Mouse (Mus musculus) kidney, embryonic 14.5 days (tissue): ENCODE measurements around the gene Arhgef3. TPM values are rescaled to one million over a fixed set of nuclear protein-coding genes. Genes with fewer than 3 reads are reported as not detected.

Experiments
- ATAC-seq: fragments of 200-750 bp; cut with Nextera tagmentation; 2 replicates; pipeline ENCODE4 v1.8.0; 2017; ENCODE audit warnings: moderate number of reproducible peaks, mild to moderate bottlenecking, moderate TSS enrichment, moderate library complexity; ENCODE audit not compliant: low FRiP score, low TSS enrichment
- H3K27ac ChIP-seq: fragments of 300-500 bp; sonication (generic); 2 replicates; pipeline ENCODE4 v1.5.1; 2014; ENCODE audit warnings: low read depth, mild to moderate bottlenecking, low read length, moderate library complexity, mixed read lengths
- H3K27me3 ChIP-seq: fragments of 300-500 bp; sonication (generic); 2 replicates; pipeline ENCODE4 v1.6.1; 2014; ENCODE audit warnings: mild to moderate bottlenecking, low read length; ENCODE audit not compliant: control insufficient read depth, insufficient read depth
- H3K36me3 ChIP-seq: fragments of 300-500 bp; sonication (generic); 2 replicates; pipeline ENCODE4 v1.6.1; 2014; ENCODE audit warnings: low read length, mixed read lengths; ENCODE audit not compliant: control insufficient read depth, insufficient read depth
- H3K4me1 ChIP-seq: fragments of 300-500 bp; sonication (generic); 2 replicates; pipeline ENCODE4 v1.6.1; 2014; ENCODE audit warnings: low read length, mixed read lengths; ENCODE audit not compliant: control insufficient read depth, insufficient read depth
- H3K4me2 ChIP-seq: fragments of 300-500 bp; sonication (generic); replicated peaks from 2 replicates; pipeline ENCODE4 v1.6.1; 2014; ENCODE audit warnings: low read depth, mild to moderate bottlenecking, low read length
- H3K4me3 ChIP-seq: fragments of 300-500 bp; sonication (generic); 2 replicates; pipeline ENCODE4 v1.5.1; 2014; ENCODE audit warnings: mild to moderate bottlenecking, low read length
- H3K9ac ChIP-seq: fragments of 300-500 bp; sonication (generic); 2 replicates; pipeline ENCODE4 v1.6.1; 2014; ENCODE audit warnings: low read depth, mild to moderate bottlenecking, low read length, moderate library complexity
- H3K9me3 ChIP-seq: fragments of 300-500 bp; sonication (generic); 2 replicates; pipeline ENCODE4 v1.6.1; 2016; ENCODE audit warnings: low read length; ENCODE audit not compliant: control insufficient read depth
- WGBS: fragments of 180-500 bp; shearing (Covaris S2); extraction: QIAGEN DNeasy Blood & Tissue Kit; methylation state at CpG from one replicate; pipeline ENCODE4 v1.1.7; 2014; 5-methylcytosine and 5-hydroxymethylcytosine counted together
- polyA plus RNA-seq: library from polyadenylated mRNA; unstranded; fragments of >200 nt; fragmentation: Nextera tagmentation; extraction: Ambion mirVana; gene quantifications from 2 replicates; pipeline ENCODE4 v1.2.1, GENCODE M21; 2014

Gene Arhgef3
- polyA plus RNA-seq, 1 experiment from 2014 or later = 15.0 TPM

DNA sequence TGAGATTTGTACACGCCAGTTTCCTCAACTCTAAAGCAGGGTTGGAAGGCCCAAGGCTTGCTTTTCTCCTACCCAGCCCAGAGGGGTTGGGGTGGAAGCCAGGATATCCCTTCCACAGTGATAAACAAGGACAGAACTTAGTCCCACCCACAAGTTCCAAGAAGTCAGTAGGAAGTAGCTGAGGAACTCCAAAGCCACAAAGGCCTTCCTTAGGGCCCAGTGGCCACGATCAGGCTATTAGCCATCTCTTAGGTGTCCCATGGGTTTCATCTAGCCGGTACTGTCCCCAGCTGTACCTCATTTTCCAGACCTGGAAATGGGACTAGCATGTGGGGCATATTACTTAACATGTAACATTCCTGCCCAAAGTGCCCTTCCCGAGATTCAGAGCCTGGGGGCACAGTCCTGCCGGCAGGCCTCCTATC lies 236.4 kb downstream of the Arhgef3 start:
- 55% methylated on average over 5 of the region's 5 CpGs for WGBS
- H3K4me1 ChIP-seq = peaks cover 9% of the 10 kb centered on the region
- no peak for ATAC-seq
- H3K36me3 ChIP-seq = no peaks in the 10 kb centered on the region
- no peak overlapping the region for H3K9ac ChIP-seq
- H3K4me3 ChIP-seq = no peak overlapping the region
- peak overlapping the region; percentile 84 for H3K27ac ChIP-seq
- no peaks in the 10 kb centered on the region for H3K27me3 ChIP-seq
- no peaks in the 10 kb centered on the region for H3K9me3 ChIP-seq
- no peak overlapping the region for H3K4me2 ChIP-seq

GRCm38 (mm10) chr14:27351476-27352079 lies 236.9 kb downstream of the Arhgef3 start:
- Histone ChIP-seq H3K36me3 (no peaks in the 10 kb centered on the region), H3K27ac (peak overlapping the region; percentile 84), H3K9me3 (no peaks in the 10 kb centered on the region), H3K9ac (no peak overlapping the region), H3K27me3 (no peaks in the 10 kb centered on the region), H3K4me1 (peaks cover 9% of the 10 kb centered on the region), H3K4me2 (no peak overlapping the region; the same call in 1 of the 2 replicates), H3K4me3 (no peak overlapping the region)
- 48% methylated on average over 4 of the region's 4 CpGs for WGBS
- ATAC-seq = peak; percentile 78

- H3K9ac ChIP-seq = no peak overlapping the region
- no peak for ATAC-seq
- peaks cover 9% of the 10 kb centered on the region for H3K4me1 ChIP-seq
These were observed 237.8 kb downstream of the Arhgef3 start for GRCm38 (mm10) chr14:27352470-27352869.

DNA sequence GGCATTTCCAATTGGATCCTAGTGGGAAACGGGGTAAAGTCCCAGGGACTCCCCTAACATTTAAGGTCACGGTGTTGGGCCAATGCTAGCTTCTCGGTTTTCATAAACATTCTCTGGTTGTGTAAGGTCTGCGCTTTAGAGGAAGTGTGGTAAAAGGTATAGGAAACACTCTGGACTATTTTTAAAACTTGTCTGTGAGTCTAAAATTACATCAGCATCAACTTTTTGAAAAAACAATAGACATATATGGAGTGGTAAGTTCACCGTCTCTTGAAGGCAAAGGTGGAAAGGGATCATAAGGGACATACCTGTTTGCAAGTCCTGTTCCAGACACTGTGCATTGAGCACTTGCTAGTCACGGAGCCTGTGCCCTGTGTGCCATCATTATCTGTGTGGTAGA lies 240.5 kb downstream of the Arhgef3 start:
- Histone ChIP-seq H3K4me2 (no peak overlapping the region), H3K36me3 (no peaks in the 10 kb centered on the region), H3K27ac (no peak overlapping the region), H3K4me3 (no peak overlapping the region), H3K9me3 (no peaks in the 10 kb centered on the region), H3K9ac (no peak overlapping the region), H3K27me3 (no peaks in the 10 kb centered on the region), H3K4me1 (peaks cover 12% of the 10 kb centered on the region)
- no peak for ATAC-seq
- 86% methylated on average over 6 of the region's 6 CpGs for WGBS

More at GRCm38 (mm10) chr14:27352470-27352869, 237.8 kb downstream of the Arhgef3 start:
- no peaks in the 10 kb centered on the region for H3K36me3 ChIP-seq
- H3K9me3 ChIP-seq = no peaks in the 10 kb centered on the region
- H3K4me3 ChIP-seq = no peak overlapping the region
- H3K27me3 ChIP-seq = no peaks in the 10 kb centered on the region
- H3K4me2 ChIP-seq = no peak overlapping the region
- 50% methylated on average over 5 of the region's 5 CpGs for WGBS
- peak overlapping the region; percentile 84 for H3K27ac ChIP-seq

- H3K9ac ChIP-seq = no peak overlapping the region
- no peaks in the 10 kb centered on the region for H3K9me3 ChIP-seq
- no peaks in the 10 kb centered on the region for H3K36me3 ChIP-seq
- H3K4me1 ChIP-seq = peaks cover 12% of the 10 kb centered on the region
- no peaks in the 10 kb centered on the region for H3K27me3 ChIP-seq
- WGBS = 74% methylated on average over 4 of the region's 4 CpGs
- H3K4me3 ChIP-seq = no peak overlapping the region
- no peak overlapping the region for H3K4me2 ChIP-seq
- ATAC-seq = no peak
- no peak overlapping the region for H3K27ac ChIP-seq
These were observed 241.2 kb downstream of the Arhgef3 start for GRCm38 (mm10) chr14:27355937-27356336.

DNA sequence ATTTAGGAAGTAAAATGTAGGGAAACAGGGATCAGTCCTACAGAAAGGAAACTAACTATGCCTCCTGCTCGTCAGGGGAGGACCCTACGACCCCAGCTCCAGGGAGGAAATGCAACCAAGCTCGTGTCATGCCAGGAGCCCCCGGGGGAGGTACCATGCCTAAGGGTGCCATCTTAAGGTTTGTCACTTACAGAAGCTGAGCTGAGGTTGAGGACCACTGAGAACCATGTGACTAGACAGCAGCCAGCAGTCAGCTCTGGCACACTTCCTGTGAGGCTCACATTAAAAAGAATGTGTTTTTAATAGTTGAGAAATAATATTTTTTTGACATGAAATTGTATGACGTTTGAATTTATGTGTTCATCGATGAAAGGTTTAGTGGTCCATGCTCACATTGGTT lies 242.4 kb downstream of the Arhgef3 start:
- Histone ChIP-seq H3K36me3 (no peaks in the 10 kb centered on the region), H3K9me3 (no peaks in the 10 kb centered on the region), H3K4me1 (peaks cover 3% of the 10 kb centered on the region; the same call in 1 of the 2 replicates), H3K27me3 (no peaks in the 10 kb centered on the region), H3K27ac (no peak overlapping the region), H3K4me3 (no peak overlapping the region), H3K4me2 (no peak overlapping the region), H3K9ac (no peak overlapping the region)
- WGBS = 60% methylated on average over 6 of the region's 6 CpGs
- ATAC-seq = no peak

- H3K9ac ChIP-seq = no peak overlapping the region
- H3K4me2 ChIP-seq = no peak overlapping the region
- no peak overlapping the region for H3K4me3 ChIP-seq
- no peaks in the 10 kb centered on the region for H3K9me3 ChIP-seq
- 76% methylated on average over 6 of the region's 6 CpGs for WGBS
- H3K4me1 ChIP-seq = peaks cover 3% of the 10 kb centered on the region; the same call in 1 of the 2 replicates
- no peaks in the 10 kb centered on the region for H3K36me3 ChIP-seq
- ATAC-seq = no peak
- no peak overlapping the region for H3K27ac ChIP-seq
- no peaks in the 10 kb centered on the region; the same call in 1 of the 2 replicates for H3K27me3 ChIP-seq
These were observed 243.5 kb downstream of the Arhgef3 start for GRCm38 (mm10) chr14:27358202-27358601.

GRCm38 (mm10) chr14:27360849-27361248 lies 246.2 kb downstream of the Arhgef3 start:
- no peak for ATAC-seq
- H3K4me1 ChIP-seq = peaks cover 3% of the 10 kb centered on the region; the same call in 1 of the 2 replicates
- no peaks in the 10 kb centered on the region; the same call in 1 of the 2 replicates for H3K27me3 ChIP-seq
- no peak overlapping the region for H3K27ac ChIP-seq
- 78% methylated on average over 7 of the region's 7 CpGs for WGBS
- no peaks in the 10 kb centered on the region for H3K36me3 ChIP-seq
- no peak overlapping the region for H3K9ac ChIP-seq
- no peak overlapping the region for H3K4me3 ChIP-seq
- H3K4me2 ChIP-seq = no peak overlapping the region
- no peaks in the 10 kb centered on the region for H3K9me3 ChIP-seq

DNA sequence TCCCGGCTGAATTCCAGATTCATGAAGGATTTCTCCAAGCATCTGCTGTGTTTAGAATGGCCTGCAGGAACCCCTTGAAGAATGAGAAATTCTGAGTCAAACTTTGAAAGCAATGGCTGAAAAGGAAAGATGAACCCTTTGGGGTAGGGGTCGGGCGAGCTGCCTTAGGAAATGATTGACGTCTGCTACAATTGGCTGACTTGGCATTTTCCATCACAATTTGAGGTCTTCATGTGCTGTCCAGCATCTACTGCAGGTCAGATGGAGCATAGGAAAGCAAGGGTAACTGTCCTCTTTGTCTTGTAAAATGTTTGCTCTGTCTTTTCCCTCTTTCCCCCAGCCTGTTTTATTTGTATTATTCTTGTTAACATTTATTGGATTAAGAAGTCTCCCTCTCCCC lies 246.8 kb downstream of the Arhgef3 start:
- Histone ChIP-seq H3K9me3 (no peaks in the 10 kb centered on the region), H3K4me3 (no peak overlapping the region), H3K4me2 (no peak overlapping the region), H3K4me1 (peaks cover 3% of the 10 kb centered on the region; the same call in 1 of the 2 replicates), H3K36me3 (no peaks in the 10 kb centered on the region), H3K27ac (no peak overlapping the region), H3K9ac (no peak overlapping the region), H3K27me3 (no peaks in the 10 kb centered on the region; the same call in 1 of the 2 replicates)
- no peak for ATAC-seq
- 67% methylated on average over 4 of the region's 4 CpGs for WGBS
